Mouse (Mus musculus) ES-E14 (cell line): ENCODE results near the gene Lpgat1.

Experiments used
- MAFK ChIP-seq: IDR thresholded peaks from 2 replicates; pipeline ENCODE4 v1.6.1; 2014; ENCODE audit warnings: mild to moderate bottlenecking, low read depth, low read length, inconsistent platforms; ENCODE audit not compliant: insufficient read depth
- ZC3H11A ChIP-seq: IDR thresholded peaks from 2 replicates; pipeline ENCODE4 v1.6.1; 2012; ENCODE audit warnings: low read depth, mild to moderate bottlenecking, inconsistent platforms, low read length, borderline replicate concordance

- TF ChIP-seq MAFK (no peak), ZC3H11A (no peak)
Observed at GRCm38 (mm10) chr1:191802093-191802819, 84.6 kb downstream of the Lpgat1 start.
